Mouse (Mus musculus) embryonic fibroblast, embryonic 13.5 days (primary cell): ENCODE measurements around the gene Dpm3. TPM values are rescaled to one million over a fixed set of nuclear protein-coding genes. Genes with fewer than 3 reads are reported as not detected.
A peak's percentile ranks its signal among the peaks of the same experiment; 100 is the strongest.

Source experiments
- H3K27ac ChIP-seq: 2 replicates; pipeline ENCODE4 v1.5.1; 2012; ENCODE audit warnings: low read length, control low read depth, inconsistent platforms; ENCODE audit not compliant: insufficient read depth
- H3K4me1 ChIP-seq: 2 replicates; pipeline ENCODE4 v1.6.1; 2011; ENCODE audit warnings: low read length; ENCODE audit not compliant: control insufficient read depth, insufficient read depth
- H3K4me3 ChIP-seq: 2 replicates; pipeline ENCODE4 v1.5.1; 2011; ENCODE audit warnings: mild to moderate bottlenecking, control low read depth, low read length; ENCODE audit not compliant: insufficient read depth
- CTCF ChIP-seq: IDR thresholded peaks from 2 replicates; pipeline ENCODE4 v1.5.1; 2011; ENCODE audit warnings: mild to moderate bottlenecking, control low read depth, low read length, moderate library complexity, borderline replicate concordance; ENCODE audit not compliant: insufficient read depth
- POLR2A ChIP-seq: IDR thresholded peaks from 2 replicates; pipeline ENCODE4 v1.6.1; 2011; ENCODE audit warnings: low read depth, mild to moderate bottlenecking, control low read depth, low read length, moderate library complexity
- polyA plus RNA-seq: library from polyadenylated mRNA; stranded (reverse); fragments of >200 nt; gene quantifications from 2 replicates; pipeline ENCODE4 v1.2.4, GENCODE M21; 2011; ENCODE audit warnings: low read depth; ENCODE audit not compliant: missing spikeins, insufficient read length

The Dpm3 gene
- polyA plus RNA-seq, 1 experiment: 51.3 TPM

DNA sequence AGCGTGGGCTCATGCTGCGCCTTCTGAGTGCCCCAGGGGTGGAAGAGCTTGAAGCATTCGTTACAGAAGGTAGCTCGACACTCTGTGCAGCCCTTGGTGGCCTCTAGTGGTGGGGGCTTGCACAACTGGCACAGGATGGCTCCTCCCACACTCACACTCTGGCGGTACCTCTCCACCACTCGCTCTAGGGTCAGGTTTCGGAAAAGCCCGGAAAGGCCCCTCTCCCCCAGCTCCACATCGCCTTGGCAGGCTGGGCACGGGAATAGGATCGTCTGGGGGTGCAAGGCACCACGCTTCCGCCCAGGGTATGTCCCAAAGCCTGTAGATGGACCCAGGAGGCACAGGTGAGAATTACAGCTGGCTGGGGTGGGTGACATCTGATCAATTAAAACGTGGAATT lies 15.5 kb upstream of the Dpm3 start:
- Histone ChIP-seq H3K27ac (no peak overlapping the region), H3K4me3 (peak overlapping the region; percentile 12; the same call in 1 of the 2 replicates), H3K4me1 (peaks cover 4% of the 10 kb centered on the region; the same call in 1 of the 2 replicates)
- TF ChIP-seq POLR2A (no peak), CTCF (peak; percentile 67; the same call in 1 of the 2 replicates)

DNA sequence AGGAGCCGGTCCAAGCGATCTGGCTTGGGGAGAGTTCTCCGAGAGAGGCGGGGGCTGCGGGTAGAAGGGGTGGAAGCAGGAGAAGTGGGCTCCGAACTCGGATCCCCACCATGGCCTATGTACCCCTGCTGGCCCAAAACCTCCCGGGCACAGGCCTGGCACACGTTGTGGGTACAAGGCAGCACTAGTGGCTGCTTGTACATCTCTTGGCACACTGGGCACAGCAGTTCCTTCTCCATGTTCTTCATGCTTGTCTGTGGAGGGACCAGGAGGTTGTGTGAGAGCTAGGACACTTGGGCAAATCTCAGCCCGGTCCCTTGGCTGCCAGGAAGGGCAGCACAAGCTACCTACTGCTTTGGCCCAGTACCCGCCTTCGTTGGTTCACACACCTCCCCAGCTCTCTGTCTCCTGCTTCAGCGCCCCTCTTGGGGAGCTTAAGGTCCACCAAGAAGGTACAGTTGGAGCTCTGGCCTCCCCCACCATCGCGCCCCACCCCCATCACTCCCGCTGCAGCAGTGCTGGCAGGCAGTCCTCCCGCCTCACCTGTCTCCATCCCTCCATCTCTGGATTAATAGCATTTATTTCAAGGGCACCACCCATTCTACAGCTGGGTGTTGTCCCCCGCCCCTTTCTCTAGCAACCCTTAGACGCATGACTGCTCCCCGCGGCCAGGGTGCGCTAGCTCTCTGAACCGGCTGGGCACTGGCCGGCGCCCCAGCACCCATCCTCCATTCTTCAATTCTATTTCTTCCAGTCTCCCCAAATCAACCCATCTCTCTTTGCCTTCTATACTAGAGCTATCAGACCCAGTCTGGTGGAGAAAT lies 14.8 kb upstream of the Dpm3 start:
- H3K27ac ChIP-seq: peak overlapping the region; percentile 39; the same call in 1 of the 2 replicates
- H3K4me1 ChIP-seq: peaks cover 4% of the 10 kb centered on the region; the same call in 1 of the 2 replicates
- peak overlapping the region; percentile 56 for H3K4me3 ChIP-seq
- TF ChIP-seq POLR2A (no peak; the same call in 1 of the 2 replicates), CTCF (no peak)

DNA sequence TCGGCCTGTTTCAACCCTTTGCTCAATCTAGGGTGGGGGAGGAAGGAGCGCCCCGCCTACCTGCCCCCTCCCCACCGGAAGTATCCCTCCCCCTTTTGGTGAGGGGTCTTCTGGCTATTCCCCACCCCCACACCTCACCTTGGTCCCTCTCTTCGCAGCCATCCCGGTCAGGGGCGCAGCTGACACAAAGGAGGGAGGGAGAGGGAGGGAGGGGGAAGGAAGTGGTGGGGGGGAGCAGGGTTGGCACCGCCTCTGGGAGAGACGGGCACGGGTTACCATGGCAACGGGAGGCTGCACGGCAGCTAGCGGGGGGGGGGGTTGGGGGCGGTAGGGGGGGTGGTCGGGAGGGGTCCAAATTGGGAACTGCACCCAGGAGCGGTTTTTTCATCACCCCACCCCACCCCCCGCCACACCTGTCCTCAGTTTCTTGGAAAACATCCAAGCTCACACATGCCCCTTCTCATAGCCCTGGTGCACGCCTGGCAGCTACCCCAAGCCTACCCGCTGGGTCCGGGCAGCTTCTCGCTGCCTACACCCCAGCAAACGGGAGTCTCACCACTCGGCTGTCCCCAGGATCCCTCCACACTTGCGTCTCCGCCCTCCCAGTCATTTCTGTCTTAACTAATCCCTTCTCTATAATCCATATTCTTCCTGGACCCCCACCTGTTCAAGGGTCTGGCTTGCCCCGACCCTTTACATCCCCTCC lies 14.0 kb upstream of the Dpm3 start:
- TF ChIP-seq CTCF (no peak), POLR2A (peak; percentile 28; the same call in 1 of the 2 replicates)
- peak overlapping the region; percentile 56 for H3K4me3 ChIP-seq
- peaks cover 4% of the 10 kb centered on the region; the same call in 1 of the 2 replicates for H3K4me1 ChIP-seq
- H3K27ac ChIP-seq: peak overlapping the region; percentile 70

DNA sequence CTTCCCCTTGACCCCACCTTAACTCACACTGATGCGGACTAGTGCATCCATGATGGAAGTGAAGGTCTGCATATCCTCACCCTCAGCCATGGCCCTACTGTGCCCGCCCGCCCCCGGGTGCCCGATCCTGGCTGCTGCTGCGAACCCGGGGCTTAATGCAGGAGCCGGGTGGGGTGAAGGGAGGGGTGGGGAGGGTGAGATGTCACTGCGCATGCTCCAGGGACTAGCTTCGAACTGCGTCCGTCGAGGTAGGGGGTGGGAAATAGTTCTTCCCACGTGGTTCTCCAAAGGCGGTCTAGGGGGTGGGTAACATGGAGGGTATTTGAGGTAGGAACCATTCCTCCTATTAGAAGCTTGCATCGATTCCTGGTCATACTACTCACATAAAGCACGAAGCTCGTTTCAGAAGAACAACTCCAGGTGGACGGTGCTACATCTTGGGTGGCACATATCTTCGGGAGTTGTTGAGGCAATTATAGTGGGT lies 13.4 kb upstream of the Dpm3 start, which contains the start of gene Krtcap2:
TSS of gene Krtcap2 (plus strand) at position 279 of the 484 bp plus-strand sequence.
- no peak for TF ChIP-seq CTCF
- TF ChIP-seq POLR2A: peak; percentile 48
- Histone ChIP-seq H3K4me1 (peaks cover 4% of the 10 kb centered on the region; the same call in 1 of the 2 replicates), H3K27ac (peak within 1 kb of the TSS; percentile 77), H3K4me3 (peak within 1 kb of the TSS; percentile 76)

DNA sequence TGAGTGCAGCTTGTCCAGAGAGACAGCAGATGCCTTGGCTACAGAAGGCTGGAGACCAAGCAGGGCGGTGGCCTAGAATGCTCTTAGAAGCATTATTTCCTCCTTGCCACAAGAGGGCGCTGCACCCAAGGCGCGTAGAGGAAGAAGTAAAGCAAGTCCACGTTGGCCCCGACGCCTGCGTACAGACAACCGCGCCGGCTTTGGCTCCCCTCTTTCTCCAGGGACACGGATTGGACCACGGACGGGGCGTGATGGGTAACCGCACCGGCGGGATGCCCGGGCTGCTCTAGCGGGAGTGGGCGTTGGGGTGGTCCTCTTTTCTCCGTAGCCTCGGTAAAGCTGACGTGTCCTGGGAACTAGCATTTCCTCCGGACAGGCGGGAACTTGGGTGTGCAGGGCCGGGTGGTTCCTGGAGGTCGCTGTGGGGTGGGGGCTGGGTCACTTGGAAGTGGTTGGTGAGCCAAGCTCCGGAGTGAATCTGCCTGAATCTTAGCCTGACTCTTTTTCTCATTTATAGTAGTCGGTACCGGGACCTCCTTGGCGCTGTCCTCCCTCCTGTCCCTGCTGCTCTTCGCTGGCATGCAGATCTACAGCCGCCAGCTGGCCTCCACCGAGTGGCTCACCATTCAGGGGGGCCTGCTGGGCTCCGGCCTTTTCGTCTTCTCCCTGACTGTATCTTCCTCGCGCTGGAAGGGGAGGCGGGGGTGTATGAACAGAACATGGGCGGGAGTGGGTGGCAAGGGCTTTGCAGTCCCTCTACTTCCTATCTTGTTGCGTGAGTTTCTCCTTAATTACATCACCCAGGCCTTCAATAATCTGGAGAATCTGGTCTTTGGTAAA lies 12.7 kb upstream of the Dpm3 start, which contains the start of gene Trim46:
TSS of gene Trim46 (minus strand) at position 49 of the 840 bp plus-strand sequence.
- H3K4me3 ChIP-seq: peak within 1 kb of the TSS; percentile 76
- peak within 1 kb of the TSS; percentile 77 for H3K27ac ChIP-seq
- TF ChIP-seq CTCF (peak; percentile 91; the same call in 1 of the 2 replicates), POLR2A (peak; percentile 63)
- peaks cover 4% of the 10 kb centered on the region; the same call in 1 of the 2 replicates for H3K4me1 ChIP-seq

DNA sequence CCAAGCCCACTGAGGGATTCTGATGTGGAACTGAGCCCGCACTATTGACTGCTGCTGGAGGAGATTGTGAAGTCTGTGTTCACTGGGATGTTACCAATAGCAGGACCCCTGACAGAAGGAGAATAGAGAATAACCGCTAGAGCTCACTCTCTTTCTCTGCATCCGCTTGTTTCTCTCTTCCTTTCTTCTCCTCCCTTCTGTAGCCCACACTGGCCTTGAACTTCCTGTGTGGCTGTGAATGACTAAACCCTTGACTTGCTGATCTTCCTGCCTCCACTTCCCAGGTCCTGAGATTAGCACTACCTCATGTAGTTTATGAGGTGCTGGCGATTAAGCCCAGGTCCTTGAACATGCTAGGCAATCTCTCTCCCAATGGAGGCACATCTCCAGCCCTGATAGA lies 11.7 kb upstream of the Dpm3 start:
- TF ChIP-seq CTCF: no peak
- 0 out of 2 replicates have a peak, but pooled peaks have one; percentile 24 for TF ChIP-seq POLR2A
- H3K4me1 ChIP-seq: peaks cover 4% of the 10 kb centered on the region; the same call in 1 of the 2 replicates

DNA sequence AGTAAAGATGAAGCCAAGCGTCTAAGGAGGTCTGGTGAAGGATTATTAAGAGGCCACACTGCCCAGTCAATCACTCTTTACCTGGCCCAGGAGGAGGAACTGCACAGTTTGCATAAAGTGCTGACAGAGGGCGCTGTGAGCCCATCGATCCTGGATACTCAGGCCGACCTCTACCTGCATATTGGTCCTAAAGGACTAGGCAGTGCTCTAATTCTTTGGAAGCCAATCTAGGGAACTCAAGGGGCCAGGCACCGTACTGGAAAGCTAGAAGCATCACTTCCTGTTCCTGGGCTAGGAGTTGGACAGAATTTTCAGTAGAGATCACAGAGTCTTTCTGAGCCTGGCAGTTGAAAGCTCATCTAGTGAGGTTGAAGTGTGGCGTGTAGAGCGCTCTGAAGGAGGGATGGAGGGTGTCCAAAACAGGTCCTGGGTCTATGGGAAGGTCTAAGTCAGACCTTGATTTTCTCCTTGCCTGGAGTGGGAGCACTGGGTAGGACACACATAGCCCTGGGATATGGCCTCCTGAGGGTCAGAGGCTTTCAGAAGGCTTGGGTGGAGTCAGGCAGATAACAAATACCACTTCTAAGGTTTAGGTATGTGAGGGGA lies 8.6 kb upstream of the Dpm3 start:
- Histone ChIP-seq H3K27ac (no peak overlapping the region), H3K4me3 (no peak overlapping the region), H3K4me1 (peaks cover 4% of the 10 kb centered on the region; the same call in 1 of the 2 replicates)
- TF ChIP-seq CTCF: peak; percentile 66; the same call in 1 of the 2 replicates
- peak; percentile 47 for TF ChIP-seq POLR2A

More for the DNA sequence above, 11.7 kb upstream of the Dpm3 start:
- Histone ChIP-seq H3K4me3 (peak overlapping the region; percentile 76), H3K27ac (peak overlapping the region; percentile 15; the same call in 1 of the 2 replicates)

DNA sequence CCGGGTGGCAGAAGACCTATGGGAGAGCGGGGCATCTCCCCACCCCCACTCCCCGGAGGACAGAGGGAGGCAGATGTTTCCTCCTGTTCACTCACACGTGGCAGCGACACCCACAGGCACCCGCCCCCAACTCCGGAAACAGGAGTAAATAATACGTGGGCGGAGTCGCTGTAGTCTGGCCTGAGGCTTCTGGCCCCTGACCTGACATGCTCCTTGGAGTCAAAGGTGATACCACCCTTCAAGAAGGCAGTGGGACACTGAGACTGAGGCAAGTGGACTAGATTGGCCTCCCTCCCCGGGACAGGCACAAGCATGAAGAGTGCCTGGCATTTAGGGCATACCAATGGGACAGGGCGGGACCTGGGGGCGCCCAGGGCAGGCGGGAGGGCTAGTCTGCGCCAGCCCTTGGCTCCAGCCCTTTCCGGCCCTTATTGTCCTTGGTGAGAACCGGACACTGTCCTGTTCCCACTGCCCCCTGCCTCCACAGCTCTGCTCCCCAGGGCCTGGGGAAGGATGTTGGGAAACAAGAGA lies 7.7 kb upstream of the Dpm3 start:
- Histone ChIP-seq H3K27ac (no peak overlapping the region), H3K4me1 (peaks cover 4% of the 10 kb centered on the region; the same call in 1 of the 2 replicates), H3K4me3 (no peak overlapping the region)
- TF ChIP-seq CTCF: no peak
- no peak for TF ChIP-seq POLR2A
